Mouse (Mus musculus) stomach, embryonic 16.5 days (tissue): ENCODE results near the gene Usp2. TPM values are rescaled to one million over a fixed set of nuclear protein-coding genes. Genes with fewer than 3 reads are reported as not detected.

Source experiments
- ATAC-seq: fragments of 200-750 bp; cut with Nextera tagmentation; 2 replicates; pipeline ENCODE4 v1.8.0; 2017; ENCODE audit warnings: moderate number of reproducible peaks, moderate TSS enrichment; ENCODE audit not compliant: insufficient read depth, low FRiP score
- H3K27ac ChIP-seq: fragments of 300-500 bp; sonication (generic); 2 replicates; pipeline ENCODE4 v1.5.1; 2014; ENCODE audit warnings: low read length
- H3K27me3 ChIP-seq: fragments of 300-500 bp; sonication (generic); 2 replicates; pipeline ENCODE4 v1.6.1; 2014; ENCODE audit warnings: low read length, control low read depth, mixed read lengths; ENCODE audit not compliant: control insufficient read depth, insufficient read depth
- H3K36me3 ChIP-seq: fragments of 300-500 bp; sonication (generic); 2 replicates; pipeline ENCODE4 v1.6.1; 2014; ENCODE audit warnings: low read length; ENCODE audit not compliant: control insufficient read depth, insufficient read depth
- H3K4me1 ChIP-seq: fragments of 300-500 bp; sonication (generic); 2 replicates; pipeline ENCODE4 v1.6.1; 2014; ENCODE audit warnings: low read length, control low read depth, mixed read lengths; ENCODE audit not compliant: control insufficient read depth, insufficient read depth
- H3K4me2 ChIP-seq: fragments of 300-500 bp; sonication (generic); 2 replicates; pipeline ENCODE4 v1.6.1; 2014; ENCODE audit warnings: low read depth, low read length, mixed read lengths
- H3K4me3 ChIP-seq: fragments of 300-500 bp; sonication (generic); replicated peaks from 2 replicates; pipeline ENCODE4 v1.5.1; 2014; ENCODE audit warnings: mild to moderate bottlenecking, low read length
- H3K9ac ChIP-seq: fragments of 300-500 bp; sonication (generic); 2 replicates; pipeline ENCODE4 v1.6.1; 2014; ENCODE audit warnings: low read length
- H3K9me3 ChIP-seq: fragments of 300-500 bp; sonication (generic); replicated peaks from 2 replicates; pipeline ENCODE4 v1.6.1; 2016; ENCODE audit warnings: low read length, control low read depth; ENCODE audit not compliant: control insufficient read depth
- WGBS: fragments of 180-500 bp; shearing (Covaris S2); extraction: QIAGEN DNeasy Blood & Tissue Kit; methylation state at CpG from one replicate; pipeline ENCODE4 v1.1.7; 2014; 5-methylcytosine and 5-hydroxymethylcytosine counted together
- polyA plus RNA-seq: library from polyadenylated mRNA; unstranded; fragments of >200 nt; fragmentation: Nextera tagmentation; extraction: Ambion mirVana; gene quantifications from 2 replicates; pipeline ENCODE4 v1.2.1, GENCODE M21; 2015

The Usp2 gene
- polyA plus RNA-seq, 1 experiment from 2014 or later = 21.5 TPM

- Histone ChIP-seq H3K9ac (no peak overlapping the region), H3K4me1 (no peaks in the 10 kb centered on the region; the same call in 1 of the 2 replicates), H3K27me3 (no peaks in the 10 kb centered on the region), H3K36me3 (no peaks in the 10 kb centered on the region), H3K9me3 (no peaks in the 10 kb centered on the region), H3K27ac (no peak overlapping the region), H3K4me2 (no peak overlapping the region), H3K4me3 (no peak overlapping the region)
- no peak for ATAC-seq
- WGBS = 61% methylated on average over 3 of the region's 3 CpGs
These were observed 14.0 kb upstream of the Usp2 start for GRCm38 (mm10) chr9:44052855-44053254.

- H3K9ac ChIP-seq = no peak overlapping the region
- H3K4me1 ChIP-seq = no peaks in the 10 kb centered on the region; the same call in 1 of the 2 replicates
- no peaks in the 10 kb centered on the region for H3K9me3 ChIP-seq
- no peak overlapping the region for H3K4me2 ChIP-seq
- no peak overlapping the region for H3K4me3 ChIP-seq
- WGBS = 62% methylated on average over 1 of the region's 1 CpGs
- H3K27me3 ChIP-seq = no peaks in the 10 kb centered on the region
- no peak overlapping the region for H3K27ac ChIP-seq
- no peaks in the 10 kb centered on the region for H3K36me3 ChIP-seq
- no peak for ATAC-seq
These were observed 12.9 kb upstream of the Usp2 start for GRCm38 (mm10) chr9:44053936-44054335.

- ATAC-seq = no peak
- Histone ChIP-seq H3K4me1 (no peaks in the 10 kb centered on the region), H3K9me3 (no peaks in the 10 kb centered on the region), H3K27me3 (no peaks in the 10 kb centered on the region), H3K9ac (no peak overlapping the region), H3K4me2 (no peak overlapping the region), H3K36me3 (no peaks in the 10 kb centered on the region), H3K4me3 (no peak overlapping the region), H3K27ac (no peak overlapping the region)
- 76% methylated on average over 6 of the region's 6 CpGs for WGBS
These were observed 8.2 kb upstream of the Usp2 start for GRCm38 (mm10) chr9:44058606-44059005.

GRCm38 (mm10) chr9:44065177-44065576, 1.6 kb upstream of the Usp2 start:
- no peaks in the 10 kb centered on the region for H3K9me3 ChIP-seq
- no peak for ATAC-seq
- WGBS = 29% methylated on average over 1 of the region's 1 CpGs
- no peak overlapping the region for H3K27ac ChIP-seq
- H3K4me1 ChIP-seq = no peaks in the 10 kb centered on the region
- no peaks in the 10 kb centered on the region for H3K27me3 ChIP-seq
- no peak overlapping the region for H3K4me2 ChIP-seq
- no peaks in the 10 kb centered on the region for H3K36me3 ChIP-seq
- no peak overlapping the region for H3K9ac ChIP-seq
- no peak overlapping the region for H3K4me3 ChIP-seq

GRCm38 (mm10) chr9:44067241-44067959, 579 bp downstream of the Usp2 start:
- no peak overlapping the region for H3K27ac ChIP-seq
- no peaks in the 10 kb centered on the region for H3K27me3 ChIP-seq
- H3K36me3 ChIP-seq = no peaks in the 10 kb centered on the region
- ATAC-seq = peak; percentile 9; the same call in 1 of the 2 replicates
- H3K4me2 ChIP-seq = peak overlapping the region; percentile 76
- peak overlapping the region; percentile 68 for H3K9ac ChIP-seq
- WGBS = 5% methylated on average over 15 of the region's 15 CpGs
- no peaks in the 10 kb centered on the region for H3K9me3 ChIP-seq
- peak overlapping the region; percentile 47 for H3K4me3 ChIP-seq
- H3K4me1 ChIP-seq = peaks cover 18% of the 10 kb centered on the region

- no peak overlapping the region for H3K9ac ChIP-seq
- peaks cover 23% of the 10 kb centered on the region for H3K4me1 ChIP-seq
- H3K27ac ChIP-seq = no peak overlapping the region
- no peaks in the 10 kb centered on the region for H3K9me3 ChIP-seq
- ATAC-seq = no peak
- no peaks in the 10 kb centered on the region for H3K36me3 ChIP-seq
- WGBS = 75% methylated on average over 6 of the region's 6 CpGs
- H3K27me3 ChIP-seq = no peaks in the 10 kb centered on the region
- H3K4me2 ChIP-seq = peak overlapping the region; percentile 7; the same call in 1 of the 2 replicates
- no peak overlapping the region for H3K4me3 ChIP-seq
These were observed 1.1 kb downstream of the Usp2 start for GRCm38 (mm10) chr9:44067960-44068330.

- H3K4me3 ChIP-seq = no peak overlapping the region
- no peak overlapping the region for H3K27ac ChIP-seq
- ATAC-seq = no peak
- no peaks in the 10 kb centered on the region for H3K36me3 ChIP-seq
- H3K4me2 ChIP-seq = no peak overlapping the region
- no peaks in the 10 kb centered on the region for H3K27me3 ChIP-seq
- no peak overlapping the region; the same call in 1 of the 2 replicates for H3K9ac ChIP-seq
- 22% methylated on average over 7 of the region's 7 CpGs for WGBS
- no peaks in the 10 kb centered on the region for H3K9me3 ChIP-seq
- peaks cover 23% of the 10 kb centered on the region for H3K4me1 ChIP-seq
These were observed 2.4 kb downstream of the Usp2 start for GRCm38 (mm10) chr9:44069252-44069651.

- Histone ChIP-seq H3K4me3 (no peak overlapping the region), H3K27me3 (no peaks in the 10 kb centered on the region), H3K27ac (no peak overlapping the region), H3K9ac (0 out of 2 replicates have a peak overlapping the region, but pooled peaks have one; percentile 5), H3K4me2 (no peak overlapping the region), H3K4me1 (peaks cover 23% of the 10 kb centered on the region), H3K9me3 (no peaks in the 10 kb centered on the region), H3K36me3 (no peaks in the 10 kb centered on the region)
- WGBS = 59% methylated on average over 14 of the region's 14 CpGs
- no peak for ATAC-seq
These were observed 3.5 kb downstream of the Usp2 start for GRCm38 (mm10) chr9:44070113-44070843.

- H3K9me3 ChIP-seq = no peaks in the 10 kb centered on the region
- no peak overlapping the region for H3K4me2 ChIP-seq
- H3K36me3 ChIP-seq = no peaks in the 10 kb centered on the region
- H3K9ac ChIP-seq = peak overlapping the region; percentile 5; the same call in 1 of the 2 replicates
- no peaks in the 10 kb centered on the region for H3K27me3 ChIP-seq
- no peak overlapping the region for H3K4me3 ChIP-seq
- no peak overlapping the region for H3K27ac ChIP-seq
- H3K4me1 ChIP-seq = peaks cover 23% of the 10 kb centered on the region
- WGBS = 27% methylated on average over 8 of the region's 8 CpGs
- ATAC-seq = no peak
These were observed 4.0 kb downstream of the Usp2 start for GRCm38 (mm10) chr9:44070844-44071231.
